24 mouse cellular contexts compared by ENCODE assay signal in genomic region chr7:123045146-123045545, GRCm38 (mm10).
A peak's percentile ranks its signal among the peaks of the same experiment; 100 is the strongest.
DNase-seq lines count a peak whose midpoint lies in the region; ATAC-seq and TF ChIP-seq lines count a peak whose summit lies in the region.
"Had no signal": no experiment of that assay in that cellular context is flagged by ENCODE, and none has a peak within 500 bp of the region (broad histone marks: within the 10 kb centered on the region; RNA-seq: fewer than 3 reads in every experiment).

No protein-coding gene starts in this region.

- WGBS in forebrain, postnatal 0 days = 92% methylated on average over 3 of the region's 3 CpGs
- WGBS in forebrain, embryonic 11.5 days = 94% methylated on average over 3 of the region's 3 CpGs
- 94% methylated on average over 3 of the region's 3 CpGs for WGBS in kidney, postnatal 0 days
- 91% methylated on average over 3 of the region's 3 CpGs for WGBS in lung, embryonic 14.5 days
- whole genome bisulfite sequencing in lung, adult 2 months = 92% methylated on average over 3 of the region's 3 CpGs

- H3K4me1 ChIP-seq in forebrain, postnatal 0 days (ENCODE audit: insufficient read depth) = no peaks in the 10 kb centered on the region
- no peaks in the 10 kb centered on the region for H3K4me1 ChIP-seq in forebrain, embryonic 11.5 days (replicated peaks; ENCODE audit: control insufficient read depth, insufficient read depth, low read length)
- H3K4me1 ChIP-seq in kidney, postnatal 0 days (replicated peaks; ENCODE audit: insufficient read depth, low read length) = no peaks in the 10 kb centered on the region
- H3K4me1 ChIP-seq in lung, embryonic 14.5 days (ENCODE audit: insufficient read depth) = no peaks in the 10 kb centered on the region
- no peaks in the 10 kb centered on the region for H3K4me1 ChIP-seq in lung, adult 2 months (ENCODE audit: control insufficient read depth, insufficient read depth, low read length)
- H3K4me1 ChIP-seq: hindbrain, embryonic 12.5 days; liver, embryonic 12.5 days; neural tube, embryonic 13.5 days; stomach, embryonic 15.5 days had no signal

- no peaks in the 10 kb centered on the region for H3K36me3 ChIP-seq in forebrain, postnatal 0 days (ENCODE audit: insufficient read depth)
- no peaks in the 10 kb centered on the region for H3K36me3 ChIP-seq in forebrain, embryonic 11.5 days (ENCODE audit: control insufficient read depth, insufficient read depth, low read length)
- H3K36me3 ChIP-seq in kidney, postnatal 0 days (ENCODE audit: insufficient read depth, low read length) = no peaks in the 10 kb centered on the region
- no peaks in the 10 kb centered on the region for H3K36me3 ChIP-seq in lung, embryonic 14.5 days (ENCODE audit: insufficient read depth)
- H3K36me3 ChIP-seq: hindbrain, embryonic 12.5 days; limb, embryonic 12.5 days; liver, embryonic 12.5 days; lung, embryonic 15.5 days; neural tube, embryonic 13.5 days; stomach, embryonic 15.5 days had no signal

- H3K27me3 ChIP-seq in forebrain, postnatal 0 days (ENCODE audit: insufficient read depth, low read length) = no peaks in the 10 kb centered on the region
- H3K27me3 ChIP-seq in forebrain, embryonic 11.5 days (ENCODE audit: control insufficient read depth, insufficient read depth, low read length) = no peaks in the 10 kb centered on the region
- H3K27me3 ChIP-seq in kidney, postnatal 0 days (ENCODE audit: insufficient read depth, low read length) = no peaks in the 10 kb centered on the region
- no peaks in the 10 kb centered on the region for H3K27me3 ChIP-seq in lung, embryonic 14.5 days (ENCODE audit: insufficient read depth, low read length)
- H3K27me3 ChIP-seq: CH12.LX; hindbrain, embryonic 12.5 days; limb, embryonic 12.5 days; liver, embryonic 12.5 days; lung, embryonic 15.5 days; neural tube, embryonic 13.5 days; stomach, embryonic 15.5 days had no signal

- no peak overlapping the region for H3K9ac ChIP-seq in forebrain, postnatal 0 days
- H3K9ac ChIP-seq in forebrain, embryonic 11.5 days (ENCODE audit: low read length) = no peak overlapping the region
- no peak overlapping the region for H3K9ac ChIP-seq in kidney, postnatal 0 days (ENCODE audit: low read depth, low read length)
- no peak overlapping the region for H3K9ac ChIP-seq in lung, embryonic 14.5 days
- H3K9ac ChIP-seq: hindbrain, embryonic 12.5 days; limb, embryonic 12.5 days; liver, embryonic 12.5 days; lung, embryonic 15.5 days; neural tube, embryonic 13.5 days; stomach, embryonic 15.5 days had no signal

- no peak for ATAC-seq in forebrain, postnatal 0 days
- ATAC-seq in forebrain, embryonic 11.5 days (replicated peaks; ENCODE audit: low FRiP score) = no peak
- ATAC-seq in kidney, postnatal 0 days (replicated peaks; ENCODE audit: low FRiP score, low read depth) = no peak
- ATAC-seq in lung, embryonic 14.5 days (ENCODE audit: insufficient read depth) = no peak
- ATAC-seq: forebrain, embryonic 14.5 days; intestine, postnatal 0 days; liver, embryonic 12.5 days had no signal

- H3K27ac ChIP-seq in forebrain, postnatal 0 days (ENCODE audit: low read depth, low read length) = no peak overlapping the region
- H3K27ac ChIP-seq in forebrain, embryonic 11.5 days (ENCODE audit: low read depth, low read length) = no peak overlapping the region
- H3K27ac ChIP-seq in kidney, postnatal 0 days = no peak overlapping the region
- H3K27ac ChIP-seq in lung, embryonic 14.5 days (ENCODE audit: low read depth) = no peak overlapping the region
- H3K27ac ChIP-seq: hindbrain, embryonic 12.5 days; limb, embryonic 12.5 days; liver, embryonic 12.5 days; lung, embryonic 15.5 days; neural tube, embryonic 13.5 days; stomach, embryonic 15.5 days had no signal

- H3K4me2 ChIP-seq in forebrain, postnatal 0 days (ENCODE audit: low read depth) = no peak overlapping the region
- no peak overlapping the region for H3K4me2 ChIP-seq in forebrain, embryonic 11.5 days (ENCODE audit: low read depth, low read length, severe bottlenecking)
- H3K4me2 ChIP-seq in kidney, postnatal 0 days (ENCODE audit: low read length) = no peak overlapping the region
- H3K4me2 ChIP-seq in lung, embryonic 14.5 days = no peak overlapping the region
- H3K4me2 ChIP-seq: hindbrain, embryonic 12.5 days; limb, embryonic 12.5 days; liver, embryonic 12.5 days; lung, embryonic 15.5 days; midbrain, embryonic 11.5 days; neural tube, embryonic 13.5 days; stomach, embryonic 15.5 days had no signal

- H3K4me3 ChIP-seq in forebrain, postnatal 0 days (ENCODE audit: low read depth, low read length) = no peak overlapping the region
- no peak overlapping the region for H3K4me3 ChIP-seq in forebrain, embryonic 11.5 days (ENCODE audit: low read depth, low read length)
- H3K4me3 ChIP-seq in kidney, postnatal 0 days (replicated peaks; ENCODE audit: low read depth, low read length) = no peak overlapping the region
- no peak overlapping the region for H3K4me3 ChIP-seq in lung, embryonic 14.5 days (ENCODE audit: low read depth, low read length)
- H3K4me3 ChIP-seq in lung, adult 2 months (replicated peaks; ENCODE audit: extremely low read depth, low read depth, low read length) = no peak overlapping the region
- H3K4me3 ChIP-seq: hindbrain, embryonic 12.5 days; limb, embryonic 12.5 days; liver, embryonic 12.5 days; lung, embryonic 15.5 days; neural tube, embryonic 13.5 days; stomach, embryonic 15.5 days had no signal

- TF ChIP-seq POLR2A in lung, adult 2 months (IDR thresholded peaks at IDR 0.05; ENCODE audit: borderline replicate concordance, extremely low read depth, low read depth, low read length) = no peak
- no peak for TF ChIP-seq POLR2A in brain, embryonic 14.5 days (IDR thresholded peaks at IDR 0.05; ENCODE audit: borderline replicate concordance, extremely low read depth, insufficient read depth, insufficient read length, poor library complexity, severe bottlenecking)

- peak; percentile 26 for TF ChIP-seq CTCF in forebrain, postnatal 0 days (IDR thresholded peaks at IDR 0.05; ENCODE audit: low read depth)
- TF ChIP-seq CTCF in kidney, postnatal 0 days (IDR thresholded peaks at IDR 0.05; ENCODE audit: low read depth) = peak; percentile 20; the same call in 1 of the 2 replicates
- peak; percentile 40 for TF ChIP-seq CTCF in lung, embryonic 14.5 days (IDR thresholded peaks at IDR 0.05; ENCODE audit: low read depth)
- TF ChIP-seq CTCF in lung, adult 2 months (IDR thresholded peaks at IDR 0.05; ENCODE audit: insufficient read depth, low read length) = no peak
- peak; percentile 38; the same call in 1 of the 2 replicates for TF ChIP-seq CTCF in brain, embryonic 14.5 days (IDR thresholded peaks at IDR 0.05; ENCODE audit: borderline replicate concordance, extremely low read depth, insufficient read depth, insufficient read length)

- H3K9me3 ChIP-seq in forebrain, postnatal 0 days (ENCODE audit: low read length) = no peaks in the 10 kb centered on the region
- no peaks in the 10 kb centered on the region for H3K9me3 ChIP-seq in forebrain, embryonic 11.5 days (ENCODE audit: control insufficient read depth, low read length)
- H3K9me3 ChIP-seq in kidney, postnatal 0 days (replicated peaks; ENCODE audit: low read length) = no peaks in the 10 kb centered on the region
- no peaks in the 10 kb centered on the region for H3K9me3 ChIP-seq in lung, embryonic 14.5 days (ENCODE audit: low read depth, low read length)
- H3K9me3 ChIP-seq: liver, embryonic 12.5 days; lung, embryonic 15.5 days; neural tube, embryonic 13.5 days; stomach, embryonic 15.5 days had no signal

- no peak for DNase-seq in forebrain, postnatal 0 days
- no peak for DNase-seq in forebrain, embryonic 11.5 days (ENCODE audit: low spot score)
- no peak for DNase-seq in kidney, postnatal 0 days (ENCODE audit: low spot score)
- no peak for DNase-seq in kidney, postnatal 4 days
- no peak for DNase-seq in lung, embryonic 14.5 days
- DNase-seq in lung, adult 2 months = no peak
- no peak for DNase-seq in brain, embryonic 14.5 days (ENCODE audit: low read depth)
- no peak for DNase-seq in embryo, embryonic 9.5 days (ENCODE audit: extremely low spot score)
- DNase-seq: adrenal gland, adult 8-10 months; cerebellum, adult 8-10 months; cerebellum, postnatal 25 days; kidney, postnatal 36 days; layer of hippocampus, adult 9-11 months; thymus, postnatal 14 days had no signal
